Mouse (Mus musculus) lung, postnatal 0 days (tissue): Measurements from ENCODE around the gene Cep63. TPM values are rescaled to one million over a fixed set of nuclear protein-coding genes. Genes with fewer than 3 reads are reported as not detected.
A peak's percentile ranks its signal among the peaks of the same experiment; 100 is the strongest.

Experiments
- ATAC-seq: fragments of 200-750 bp; cut with Nextera tagmentation; 2 replicates; pipeline ENCODE4 v1.8.0; 2017; ENCODE audit warnings: moderate library complexity
- DNase-seq: peaks from one replicate; pipeline ENCODE4 v3.0.0-alpha.2; 2016; ENCODE audit warnings: low spot score
- H3K27ac ChIP-seq: fragments of 300-500 bp; sonication (generic); 2 replicates; pipeline ENCODE4 v1.5.1; 2014; ENCODE audit warnings: antibody characterized with exemption, mild to moderate bottlenecking, low read length, mixed read lengths
- H3K27me3 ChIP-seq: fragments of 300-500 bp; sonication (generic); replicated peaks from 2 replicates; pipeline ENCODE4 v1.6.1; 2014; ENCODE audit warnings: low read length, mixed read lengths; ENCODE audit not compliant: insufficient read depth
- H3K36me3 ChIP-seq: fragments of 300-500 bp; sonication (generic); 2 replicates; pipeline ENCODE4 v1.6.1; 2014; ENCODE audit warnings: low read length, mixed read lengths; ENCODE audit not compliant: insufficient read depth
- H3K4me1 ChIP-seq: fragments of 300-500 bp; sonication (generic); 2 replicates; pipeline ENCODE4 v1.6.1; 2014; ENCODE audit warnings: antibody characterized with exemption, low read depth, low read length, mixed read lengths; ENCODE audit not compliant: insufficient read depth
- H3K4me2 ChIP-seq: fragments of 300-500 bp; sonication (generic); replicated peaks from 2 replicates; pipeline ENCODE4 v1.6.1; 2014; ENCODE audit warnings: low read depth, mild to moderate bottlenecking, low read length, moderate library complexity, mixed read lengths
- H3K4me3 ChIP-seq: fragments of 300-500 bp; sonication (generic); 2 replicates; pipeline ENCODE4 v1.5.1; 2014; ENCODE audit warnings: low read depth, low read length
- H3K9ac ChIP-seq: fragments of 300-500 bp; sonication (generic); replicated peaks from 2 replicates; pipeline ENCODE4 v1.6.1; 2014; ENCODE audit warnings: low read depth, mild to moderate bottlenecking
- H3K9me3 ChIP-seq: fragments of 300-500 bp; sonication (generic); 2 replicates; pipeline ENCODE4 v1.6.1; 2016; ENCODE audit warnings: low read length, mixed read lengths
- CTCF ChIP-seq: IDR thresholded peaks from 2 replicates; pipeline ENCODE4 v1.5.1; 2016; ENCODE audit warnings: antibody characterized with exemption, mild to moderate bottlenecking
- EP300 ChIP-seq: IDR thresholded peaks from 2 replicates; pipeline ENCODE4 v1.6.1; 2016; ENCODE audit warnings: antibody characterized with exemption, mild to moderate bottlenecking, control low read depth
- WGBS: fragments of 180-500 bp; shearing (Covaris S2); extraction: QIAGEN DNeasy Blood & Tissue Kit; methylation state at CpG from one replicate; pipeline ENCODE4 v1.1.7; 2014; 5-methylcytosine and 5-hydroxymethylcytosine counted together
- polyA plus RNA-seq: library from polyadenylated mRNA; unstranded; fragments of >200 nt; fragmentation: Nextera tagmentation; extraction: Ambion mirVana; gene quantifications from 2 replicates; pipeline ENCODE4 v1.2.1, GENCODE M21; 2015

Cep63 gene
- 33.8 and 35.3 TPM in 2 replicates for polyA plus RNA-seq

DNA sequence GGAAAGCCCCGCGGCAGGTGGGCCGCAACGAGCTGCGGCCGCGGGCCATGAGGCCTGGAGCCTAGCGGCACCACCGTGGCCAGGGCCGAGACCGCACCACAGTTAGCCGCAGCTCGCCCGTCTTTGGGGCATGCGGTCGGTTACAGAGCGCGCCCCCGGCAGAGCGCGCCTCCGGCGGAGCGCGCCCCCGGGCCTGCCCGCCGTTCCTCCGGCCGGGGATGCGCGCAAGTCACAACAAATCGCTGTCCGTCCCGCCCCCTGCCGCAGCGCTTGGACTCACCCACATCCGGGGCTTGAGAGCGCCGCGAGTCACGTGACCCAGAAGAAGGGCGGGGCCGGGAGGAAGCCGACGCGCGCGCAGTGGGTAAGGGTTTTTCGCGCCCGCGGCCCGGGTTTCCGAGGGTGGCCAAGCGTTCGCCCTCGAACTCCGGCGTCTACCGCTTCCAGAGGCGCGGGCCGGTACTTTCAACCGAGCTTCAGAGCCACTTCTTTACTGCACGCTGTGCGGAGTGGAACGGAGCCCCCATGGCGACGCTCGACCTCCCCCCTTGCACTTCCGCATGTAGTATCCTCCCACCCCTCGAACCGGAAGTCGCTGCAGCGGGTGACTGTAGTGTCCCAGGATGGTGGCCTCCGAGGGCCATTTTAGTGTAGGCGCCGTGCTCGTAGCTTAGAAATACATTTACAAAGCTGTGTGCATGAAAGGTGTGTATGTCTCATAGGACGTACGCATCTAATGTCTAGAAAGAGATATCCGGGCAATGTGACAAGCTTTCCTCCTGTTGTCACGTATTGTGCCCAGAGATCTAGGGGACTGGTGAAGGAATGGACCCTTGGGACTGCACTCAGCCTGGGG is at the start of gene Cep63, which contains the start of gene Anapc13:
Gene Cep63 (minus strand): TSS at position 552 of the 856 bp plus-strand sequence.
Gene Anapc13 (plus strand): TSS at position 314 of the 856 bp plus-strand sequence.
- Histone ChIP-seq H3K27ac (peak within 1 kb of the TSS; percentile 94), H3K9me3 (no peaks in the 10 kb centered on the region), H3K4me1 (peaks cover 15% of the 10 kb centered on the region), H3K27me3 (no peaks in the 10 kb centered on the region), H3K9ac (peak within 1 kb of the TSS; percentile 84), H3K36me3 (no peaks in the 10 kb centered on the region), H3K4me2 (peak within 1 kb of the TSS; percentile 88), H3K4me3 (peak within 1 kb of the TSS; percentile 89)
- WGBS, result under 1% methylated on average over 72 of the region's 84 CpGs
- DNase-seq, result peak; percentile 98
- peak; percentile 95 for ATAC-seq
- TF ChIP-seq CTCF, result peak; percentile 40
- TF ChIP-seq EP300, result peak; percentile 81

DNA sequence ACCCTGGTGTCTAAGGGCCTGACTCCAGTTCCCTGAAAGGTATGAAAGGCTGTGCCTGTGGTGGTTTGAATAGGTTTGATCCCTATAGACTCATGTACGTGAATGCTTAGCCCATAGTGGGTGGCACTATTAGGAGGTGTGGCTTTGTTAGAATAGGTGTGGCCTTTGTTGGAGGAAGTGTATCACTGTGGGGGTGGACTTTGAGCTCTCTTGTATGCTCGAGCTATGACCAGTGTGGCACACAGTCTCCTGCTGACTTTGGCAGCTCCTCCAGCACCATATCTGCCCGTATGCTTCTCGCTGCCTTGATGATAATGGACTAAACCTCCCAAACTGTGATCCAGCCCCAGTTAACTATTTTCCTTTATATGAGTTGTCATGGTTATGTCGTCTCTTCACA is 49.6 kb upstream of the Cep63 start:
- Histone ChIP-seq H3K4me2 (no peak overlapping the region), H3K36me3 (no peaks in the 10 kb centered on the region), H3K27ac (no peak overlapping the region), H3K9me3 (no peaks in the 10 kb centered on the region), H3K9ac (no peak overlapping the region), H3K4me3 (no peak overlapping the region), H3K4me1 (no peaks in the 10 kb centered on the region), H3K27me3 (no peaks in the 10 kb centered on the region)
- TF ChIP-seq CTCF (no peak), EP300 (no peak)
- ATAC-seq (no peak), DNase-seq (no peak)
- 69% methylated on average over 5 of the region's 5 CpGs for WGBS

GRCm38 (mm10) chr9:102673381-102673780 is 47.0 kb upstream of the Cep63 start:
- Histone ChIP-seq H3K9ac (no peak overlapping the region), H3K4me3 (no peak overlapping the region), H3K4me2 (no peak overlapping the region), H3K27ac (no peak overlapping the region), H3K9me3 (no peaks in the 10 kb centered on the region), H3K27me3 (no peaks in the 10 kb centered on the region), H3K4me1 (no peaks in the 10 kb centered on the region), H3K36me3 (no peaks in the 10 kb centered on the region)
- ATAC-seq (no peak), DNase-seq (no peak)
- TF ChIP-seq EP300 (no peak), CTCF (no peak)
- 51% methylated on average over 7 of the region's 7 CpGs for WGBS

GRCm38 (mm10) chr9:102668906-102669305 is 42.6 kb upstream of the Cep63 start:
- Histone ChIP-seq H3K27ac (no peak overlapping the region), H3K4me2 (no peak overlapping the region), H3K36me3 (no peaks in the 10 kb centered on the region), H3K9ac (no peak overlapping the region), H3K27me3 (no peaks in the 10 kb centered on the region), H3K9me3 (no peaks in the 10 kb centered on the region), H3K4me1 (no peaks in the 10 kb centered on the region), H3K4me3 (no peak overlapping the region)
- TF ChIP-seq EP300, result no peak
- no peak for TF ChIP-seq CTCF
- 60% methylated on average over 12 of the region's 12 CpGs for WGBS
- ATAC-seq, result no peak
- DNase-seq, result no peak

DNA sequence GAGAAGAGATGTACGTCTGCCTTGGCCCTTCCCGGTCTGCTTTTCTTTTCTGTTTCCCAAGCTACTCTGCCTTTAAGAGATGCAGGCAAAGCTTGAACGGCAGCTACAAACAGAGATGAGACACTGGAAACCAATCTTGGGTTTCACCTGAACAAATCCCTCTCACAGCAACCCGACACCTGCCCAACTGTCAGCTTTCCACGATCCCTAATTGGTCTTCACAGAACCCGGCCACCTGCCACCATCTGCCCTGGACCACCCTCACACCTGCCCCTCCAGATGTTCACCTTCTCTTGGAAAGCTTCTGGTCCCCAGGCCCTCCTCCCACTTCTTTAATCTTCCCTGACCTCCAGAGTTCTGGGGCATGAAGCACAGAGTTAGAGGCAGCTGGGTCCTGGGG is 41.8 kb upstream of the Cep63 start:
- TF ChIP-seq CTCF, result no peak
- TF ChIP-seq EP300, result no peak
- H3K9ac ChIP-seq, result no peak overlapping the region
- no peak overlapping the region for H3K27ac ChIP-seq
- no peak overlapping the region for H3K4me2 ChIP-seq
- no peaks in the 10 kb centered on the region for H3K9me3 ChIP-seq
- WGBS, result 34% methylated on average over 6 of the region's 6 CpGs
- no peaks in the 10 kb centered on the region for H3K4me1 ChIP-seq
- H3K36me3 ChIP-seq, result no peaks in the 10 kb centered on the region
- no peak for DNase-seq
- no peak overlapping the region for H3K4me3 ChIP-seq
- H3K27me3 ChIP-seq, result no peaks in the 10 kb centered on the region
- no peak for ATAC-seq

- WGBS, result 40% methylated on average over 8 of the region's 8 CpGs
- H3K4me3 ChIP-seq, result no peak overlapping the region
- peak; percentile 91 for DNase-seq
- H3K9ac ChIP-seq, result no peak overlapping the region
- peak; percentile 96 for ATAC-seq
- peak overlapping the region; percentile 44 for H3K27ac ChIP-seq
- H3K4me2 ChIP-seq, result peak overlapping the region; percentile 15; the same call in 1 of the 2 replicates
- H3K4me1 ChIP-seq, result no peaks in the 10 kb centered on the region
- TF ChIP-seq CTCF, result no peak
- TF ChIP-seq EP300, result peak; percentile 97
- H3K9me3 ChIP-seq, result no peaks in the 10 kb centered on the region
- no peaks in the 10 kb centered on the region for H3K27me3 ChIP-seq
- H3K36me3 ChIP-seq, result no peaks in the 10 kb centered on the region
These were observed 30.2 kb upstream of the Cep63 start for GRCm38 (mm10) chr9:102656355-102657095.
